Mouse (Mus musculus) embryo, embryonic 10 days (tissue): Measurements from ENCODE around the gene Dtd2.

ENCODE experiments used
- DNase-seq: peaks from one replicate; pipeline ENCODE4 v3.0.0-alpha.2; 2015; ENCODE audit warnings: low spot score

The Dtd2 gene

GRCm38 (mm10) chr12:51985163-51985748 is 21.0 kb downstream of the Dtd2 start:
- DNase-seq, result no peak

DNA sequence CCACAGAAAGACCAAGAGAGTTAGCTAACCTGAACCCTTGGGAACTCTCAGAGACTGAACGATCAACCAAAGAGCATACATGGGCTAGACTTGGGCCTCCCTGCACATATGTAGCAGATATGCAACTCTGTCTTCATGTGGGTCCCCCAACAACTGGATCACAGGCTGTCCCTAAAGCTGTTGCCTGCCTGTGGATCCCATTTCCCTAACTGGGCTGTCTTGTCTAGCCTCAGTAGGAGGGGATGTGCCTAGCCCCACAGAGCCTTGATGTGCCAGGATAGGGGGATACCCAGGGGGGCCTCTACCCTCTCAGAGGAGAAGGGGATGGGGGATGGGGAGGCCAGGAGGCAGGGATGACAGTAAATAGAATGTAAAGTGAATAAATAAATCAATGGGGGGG is 22.7 kb downstream of the Dtd2 start:
- no peak for DNase-seq

GRCm38 (mm10) chr12:51976531-51976930 is 29.8 kb downstream of the Dtd2 start:
- no peak for DNase-seq

GRCm38 (mm10) chr12:51974381-51974780 is 31.9 kb downstream of the Dtd2 start:
- DNase-seq, result no peak

GRCm38 (mm10) chr12:51972269-51973065 is 33.8 kb downstream of the Dtd2 start:
- DNase-seq, result no peak

DNA sequence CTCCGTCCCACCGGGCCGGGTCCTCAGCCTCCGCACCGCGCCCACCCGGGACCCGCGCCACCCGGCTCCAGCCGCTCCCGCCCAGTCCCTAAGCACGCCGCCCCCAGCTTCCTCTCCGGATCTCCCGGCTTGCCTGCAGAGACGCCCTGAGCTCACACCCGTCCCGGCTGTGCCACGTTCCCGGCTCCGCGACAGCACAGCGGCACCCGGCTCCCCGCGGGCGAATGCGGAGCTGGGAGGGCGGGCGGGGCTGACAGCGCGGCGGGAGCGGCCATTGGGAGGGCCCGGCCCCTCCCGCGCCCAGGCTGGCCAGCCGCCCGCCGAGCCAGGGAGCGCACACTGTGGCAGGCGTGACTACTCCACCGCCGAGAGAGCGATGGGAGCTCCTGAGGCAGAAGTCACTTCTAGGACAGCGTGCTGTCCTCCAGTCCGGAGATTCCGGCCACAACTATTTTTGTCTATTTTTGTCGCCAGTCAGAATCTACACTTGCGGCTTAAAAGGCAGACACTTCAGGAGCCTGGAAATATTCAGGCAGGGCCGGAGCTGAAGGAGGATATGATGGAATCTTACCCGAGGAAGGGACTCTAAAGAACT is 35.1 kb downstream of the Dtd2 start, which contains the start of gene Heatr5a:
TSS of gene Heatr5a (minus strand) at position 252 of the 595 bp plus-strand sequence.
- DNase-seq, result peak; percentile 95

DNA sequence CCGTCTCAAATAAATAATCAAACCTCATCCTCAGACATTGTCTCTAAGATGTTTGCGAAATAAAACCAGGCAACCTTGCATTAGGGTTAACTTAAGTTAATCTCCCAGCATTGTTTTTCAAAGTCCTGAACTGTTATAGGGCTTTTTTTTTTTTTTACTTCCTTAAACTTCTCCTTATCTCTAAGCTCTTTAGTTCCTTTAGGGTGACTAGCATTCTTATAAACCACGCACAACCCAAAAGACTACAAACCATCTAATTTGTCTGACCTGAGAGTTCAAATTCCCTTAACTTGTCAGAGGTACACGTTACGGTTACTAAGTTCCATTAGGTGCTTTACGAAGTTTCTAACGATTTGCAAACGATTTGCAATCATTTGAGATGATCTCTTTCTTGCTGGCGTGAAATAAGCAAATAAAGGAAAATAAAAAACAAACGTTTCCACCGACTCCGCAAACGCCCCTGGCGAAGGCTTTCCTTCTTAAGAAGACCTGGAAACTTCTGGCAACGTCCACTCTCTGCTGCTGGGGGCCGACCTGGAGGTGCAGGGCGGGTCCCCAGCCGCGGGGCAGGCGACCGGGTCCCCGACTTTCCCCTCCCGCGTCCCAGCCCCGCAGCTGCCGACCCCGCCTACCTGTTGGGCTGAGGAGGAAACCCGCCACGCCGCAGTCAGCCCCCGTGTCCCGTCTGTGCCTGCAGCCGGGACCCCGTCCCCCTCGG is 35.8 kb downstream of the Dtd2 start:
- DNase-seq, result peak; percentile 34

GRCm38 (mm10) chr12:51969876-51970275 is 36.4 kb downstream of the Dtd2 start:
- DNase-seq, result peak; percentile 16

- DNase-seq, result no peak
Measured at GRCm38 (mm10) chr12:51969092-51969491, 37.2 kb downstream of the Dtd2 start.

DNA sequence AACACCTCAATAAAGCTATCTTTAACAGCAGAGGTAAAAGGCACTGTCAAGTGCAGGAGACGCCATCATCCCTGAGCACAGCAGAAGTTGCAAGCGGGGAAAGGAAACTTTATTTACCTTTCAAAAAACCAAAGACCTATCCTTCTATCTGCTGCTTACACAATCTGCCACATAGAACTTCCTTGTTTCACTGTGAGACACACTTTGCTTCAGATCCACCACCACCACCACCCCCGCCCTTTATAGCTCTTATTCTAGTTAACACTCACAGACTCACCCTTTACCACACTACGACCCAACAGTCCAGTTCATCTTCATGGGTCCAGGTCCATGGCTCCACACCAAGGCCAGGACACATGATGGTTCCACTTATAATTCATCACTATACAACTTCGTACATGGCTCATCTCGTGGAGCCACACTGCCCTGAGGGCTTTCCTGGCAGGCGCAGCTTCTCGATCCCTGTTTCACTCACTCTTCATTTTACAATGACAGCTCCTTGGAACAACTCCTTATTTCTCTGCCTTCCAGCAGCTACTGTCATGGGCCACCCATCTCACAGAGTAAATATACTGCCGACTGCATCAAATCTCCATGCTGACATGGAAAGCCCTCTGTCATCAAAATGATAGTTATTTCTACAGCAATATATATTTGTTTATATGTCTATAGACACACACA is 38.2 kb downstream of the Dtd2 start:
- DNase-seq, result no peak

GRCm38 (mm10) chr12:51957626-51958025 is 48.7 kb downstream of the Dtd2 start:
- DNase-seq, result no peak

GRCm38 (mm10) chr12:51952309-51952708 is 54.0 kb downstream of the Dtd2 start:
- no peak for DNase-seq

DNA sequence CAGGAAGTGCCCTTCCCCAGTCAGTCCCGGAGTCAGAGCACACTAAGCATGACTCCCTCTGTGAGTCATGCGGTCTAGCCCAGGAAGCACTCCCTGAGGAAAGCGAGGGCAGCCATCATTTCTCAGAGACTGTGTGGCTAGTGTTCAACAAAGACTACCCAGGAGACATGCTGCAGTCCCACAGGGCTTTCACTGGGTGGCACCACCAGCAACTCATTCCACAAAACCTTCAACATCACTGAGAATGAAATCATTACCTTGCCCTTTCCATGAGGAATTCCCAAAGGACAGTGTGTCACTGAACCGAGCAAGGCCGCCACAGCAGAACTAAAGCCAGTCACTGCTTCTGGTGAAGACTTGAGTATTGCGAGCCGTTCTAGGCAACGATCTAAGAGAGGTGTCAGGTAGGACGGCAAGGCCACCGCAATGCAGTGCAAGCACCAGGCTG is 58.8 kb downstream of the Dtd2 start:
- no peak for DNase-seq

DNA sequence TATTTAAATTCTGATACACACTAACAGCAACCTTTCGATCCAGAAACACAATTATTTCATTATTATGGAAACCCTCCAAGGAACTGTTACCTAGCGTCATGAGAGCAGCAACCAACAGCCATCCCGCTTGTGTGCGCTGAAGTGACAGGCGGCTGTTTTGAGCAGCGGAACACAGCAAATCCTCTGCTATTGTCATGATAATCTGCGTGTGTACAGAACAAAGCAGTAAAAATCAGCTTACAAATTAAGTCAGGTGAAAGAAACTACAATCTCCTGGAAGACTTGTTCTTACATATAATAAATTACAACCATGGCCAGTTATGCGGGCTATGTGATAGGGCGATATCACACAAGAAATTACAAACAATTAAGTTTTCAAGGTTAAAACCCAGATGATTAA is 61.0 kb downstream of the Dtd2 start:
- DNase-seq, result no peak

DNA sequence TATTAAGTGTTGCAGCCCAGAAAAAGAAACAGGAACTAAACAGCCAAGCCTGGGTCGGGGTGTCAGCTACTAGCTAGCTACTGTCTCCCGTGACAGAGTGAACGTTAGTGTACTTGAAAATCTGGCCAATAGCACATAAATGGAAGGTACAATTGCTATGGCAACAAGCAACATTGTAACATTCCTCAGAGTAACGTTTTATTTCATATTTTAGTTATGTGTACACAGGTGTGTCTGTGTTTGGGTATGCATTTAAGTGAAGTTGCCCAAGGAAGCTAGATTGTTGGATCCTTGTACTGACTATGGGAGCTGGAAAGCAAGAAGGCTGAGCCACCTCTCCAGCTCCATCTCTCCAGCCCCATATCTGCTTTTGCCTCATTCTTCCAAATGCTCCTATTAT is 66.5 kb downstream of the Dtd2 start:
- no peak for DNase-seq
